Mouse (Mus musculus) liver, embryonic 14.5 days (tissue): ENCODE data around the gene Psmd1. TPM values are rescaled to one million over a fixed set of nuclear protein-coding genes. Genes with fewer than 3 reads are reported as not detected.

ENCODE experiments used
- ATAC-seq: fragments of 200-750 bp; cut with Nextera tagmentation; 2 replicates; pipeline ENCODE4 v1.8.0; 2017; ENCODE audit warnings: moderate number of reproducible peaks, mild to moderate bottlenecking, moderate library complexity; ENCODE audit not compliant: insufficient read depth
- DNase-seq, 3 experiments: peaks; one replicate each; pipeline ENCODE4 v3.0.0-alpha.2; 2012 to 2013; ENCODE audit warnings: low read depth in 3 of 3, low spot score in 3 of 3
- H3K27ac ChIP-seq: fragments of 300-500 bp; sonication (generic); 2 replicates; pipeline ENCODE4 v1.5.1; 2014; ENCODE audit warnings: moderate library complexity, mild to moderate bottlenecking, control low read depth, inconsistent platforms
- H3K27me3 ChIP-seq: fragments of 300-500 bp; sonication (generic); 2 replicates; pipeline ENCODE4 v1.6.1; 2014; ENCODE audit warnings: mild to moderate bottlenecking, low read length, moderate library complexity; ENCODE audit not compliant: control insufficient read depth, insufficient read depth
- H3K36me3 ChIP-seq: fragments of 300-500 bp; sonication (generic); replicated peaks from 2 replicates; pipeline ENCODE4 v1.6.1; 2014; ENCODE audit warnings: low read depth; ENCODE audit not compliant: control insufficient read depth, insufficient read depth
- H3K4me1 ChIP-seq, 2 experiments: fragments of 200-500 bp in 1 of 2; fragments of 300-500 bp in 1 of 2; sonication (generic) in 1 of 2; replicated peaks; 2 replicates each; pipeline ENCODE4 v1.6.1; 2012 to 2014; ENCODE audit warnings: antibody characterized with exemption in 1 of 2, inconsistent platforms in 1 of 2, low read length in 1 of 2; ENCODE audit not compliant: control insufficient read depth in 2 of 2, insufficient read depth in 2 of 2
- H3K4me2 ChIP-seq: fragments of 300-500 bp; sonication (generic); 2 replicates; pipeline ENCODE4 v1.6.1; 2014; ENCODE audit warnings: low read depth, mild to moderate bottlenecking, control low read depth, moderate library complexity
- H3K4me3 ChIP-seq, 2 experiments: fragments of 200-500 bp in 1 of 2; fragments of 300-500 bp in 1 of 2; sonication (generic) in 1 of 2; 2 replicates each; pipeline ENCODE4 v1.5.1; 2012 to 2014; ENCODE audit warnings: low read depth in 2 of 2, low read length in 2 of 2, mild to moderate bottlenecking in 2 of 2, control low read depth in 1 of 2, inconsistent platforms in 1 of 2, moderate library complexity in 1 of 2; ENCODE audit not compliant: insufficient read depth in 1 of 2
- H3K9ac ChIP-seq: fragments of 300-500 bp; sonication (generic); replicated peaks from 2 replicates; pipeline ENCODE4 v1.6.1; 2014; ENCODE audit warnings: mild to moderate bottlenecking, control low read depth, moderate library complexity
- H3K9me3 ChIP-seq: fragments of 300-500 bp; sonication (generic); 2 replicates; pipeline ENCODE4 v1.6.1; 2016; ENCODE audit warnings: low read length, mixed read lengths; ENCODE audit not compliant: control insufficient read depth
- CTCF ChIP-seq: IDR thresholded peaks from 2 replicates; pipeline ENCODE4 v1.5.1; 2016; ENCODE audit warnings: antibody characterized with exemption, low read depth, control low read depth
- EP300 ChIP-seq: IDR thresholded peaks from 2 replicates; pipeline ENCODE4 v1.6.1; 2016; ENCODE audit warnings: antibody characterized with exemption, low read depth
- WGBS: fragments of 180-500 bp; shearing (Covaris S2); extraction: QIAGEN DNeasy Blood & Tissue Kit; methylation state at CpG from one replicate; pipeline ENCODE4 v1.1.7; 2014; ENCODE audit not compliant: insufficient replicate concordance; 5-methylcytosine and 5-hydroxymethylcytosine counted together
- polyA plus RNA-seq, 2 experiments: library from polyadenylated mRNA; depleted of rRNA in 1 of 2; stranded (reverse) in 1 of 2; unstranded in 1 of 2; fragments of >200 nt; fragmentation: Nextera tagmentation in 1 of 2; extraction: Ambion mirVana in 1 of 2; gene quantifications; 2 replicates each; pipeline versions ENCODE4 v1.2.1 to v1.2.3; 2012 to 2014

The Psmd1 gene
- polyA plus RNA-seq, 2 experiments: 53.0 to 104 TPM

GRCm38 (mm10) chr1:86186762-86187161, 122.6 kb downstream of the Psmd1 start:
- H3K9ac ChIP-seq: no peak overlapping the region
- H3K27ac ChIP-seq: no peak overlapping the region
- WGBS: 44% methylated on average over 7 of the region's 7 CpGs
- no peaks in the 10 kb centered on the region for H3K36me3 ChIP-seq
- ATAC-seq (no peak), DNase-seq (no peak)
- TF ChIP-seq EP300: no peak
- TF ChIP-seq CTCF: no peak
- no peaks in the 10 kb centered on the region for H3K9me3 ChIP-seq
- H3K4me2 ChIP-seq: no peak overlapping the region
- H3K27me3 ChIP-seq: no peaks in the 10 kb centered on the region
- H3K4me3 ChIP-seq: no peak overlapping the region
- peaks cover 7 to 11% of the 10 kb centered on the region in 2 experiments for H3K4me1 ChIP-seq

GRCm38 (mm10) chr1:86187856-86188255, 123.7 kb downstream of the Psmd1 start:
- Histone ChIP-seq H3K4me1 (peaks cover 0 to 2% of the 10 kb centered on the region in 2 experiments; a peak in 1 of 4 replicates), H3K4me2 (no peak overlapping the region), H3K9me3 (no peaks in the 10 kb centered on the region), H3K4me3 (no peak overlapping the region), H3K9ac (no peak overlapping the region), H3K36me3 (no peaks in the 10 kb centered on the region), H3K27me3 (no peaks in the 10 kb centered on the region), H3K27ac (no peak overlapping the region)
- TF ChIP-seq EP300: no peak
- TF ChIP-seq CTCF: no peak
- WGBS: 50% methylated on average over 2 of the region's 2 CpGs
- DNase-seq (no peak), ATAC-seq (no peak)

- no peak overlapping the region for H3K4me2 ChIP-seq
- 79% methylated on average over 2 of the region's 2 CpGs for WGBS
- TF ChIP-seq EP300: no peak
- no peak for TF ChIP-seq CTCF
- no peak overlapping the region for H3K27ac ChIP-seq
- H3K4me1 ChIP-seq: 0 out of 4 replicates have a peak, but pooled peaks cover 0 to 2% of the 10 kb centered on the region in 2 experiments
- H3K9me3 ChIP-seq: no peaks in the 10 kb centered on the region
- no peaks in the 10 kb centered on the region for H3K27me3 ChIP-seq
- ATAC-seq (no peak), DNase-seq (no peak)
- H3K36me3 ChIP-seq: no peaks in the 10 kb centered on the region
- H3K4me3 ChIP-seq: no peak overlapping the region
- no peak overlapping the region for H3K9ac ChIP-seq
Measured at GRCm38 (mm10) chr1:86188271-86188670, 124.1 kb downstream of the Psmd1 start.

Other genes starting within 250 kb of the Psmd1 start
- gene Itm2c, start 170.1 kb upstream of the Psmd1 start, polyA plus RNA-seq (2012; rRNA removed): 21.5 and 22.0 TPM in 2 replicates
- 26.3 and 27.2 TPM in 2 replicates for gene Itm2c, start 170.1 kb upstream of the Psmd1 start, polyA plus RNA-seq (2014; fragmentation: Nextera tagmentation; extraction: Ambion mirVana)
- gene 4933407L21Rik, start 135.9 kb upstream of the Psmd1 start, polyA plus RNA-seq (2012; rRNA removed): 0.05 and 0.08 TPM in 2 replicates
- not detected in 2 replicates for gene 4933407L21Rik, start 135.9 kb upstream of the Psmd1 start, polyA plus RNA-seq (2014; fragmentation: Nextera tagmentation; extraction: Ambion mirVana)
- 0.02 and 0.04 TPM in 2 replicates for gene Gpr55, start 103.4 kb upstream of the Psmd1 start, polyA plus RNA-seq (2012; rRNA removed)
- not detected in 2 replicates for gene Gpr55, start 103.4 kb upstream of the Psmd1 start, polyA plus RNA-seq (2014; fragmentation: Nextera tagmentation; extraction: Ambion mirVana)
- gene Spata3, start 47.6 kb upstream of the Psmd1 start, polyA plus RNA-seq (2012; rRNA removed): 0.05 and 0.17 TPM in 2 replicates
- 0.17 and 0.21 TPM in 2 replicates for gene Spata3, start 47.6 kb upstream of the Psmd1 start, polyA plus RNA-seq (2014; fragmentation: Nextera tagmentation; extraction: Ambion mirVana)
- 12.1 and 12.3 TPM in 2 replicates for gene 2810459M11Rik, start 18.5 kb upstream of the Psmd1 start, polyA plus RNA-seq (2012; rRNA removed)
- 15.5 and 22.8 TPM in 2 replicates for gene 2810459M11Rik, start 18.5 kb upstream of the Psmd1 start, polyA plus RNA-seq (2014; fragmentation: Nextera tagmentation; extraction: Ambion mirVana)
- gene Htr2b, start 47.6 kb downstream of the Psmd1 start, polyA plus RNA-seq (2012; rRNA removed): 0.02 TPM in 1 of 2 replicates, not detected in the other
- 0.06 TPM in 1 of 2 replicates, not detected in the other for gene Htr2b, start 47.6 kb downstream of the Psmd1 start, polyA plus RNA-seq (2014; fragmentation: Nextera tagmentation; extraction: Ambion mirVana)
- gene Gm21972, start 69.2 kb downstream of the Psmd1 start, polyA plus RNA-seq (2012; rRNA removed): 0.43 and 1.2 TPM in 2 replicates
- gene Gm21972, start 69.2 kb downstream of the Psmd1 start, polyA plus RNA-seq (2014; fragmentation: Nextera tagmentation; extraction: Ambion mirVana): 0.15 TPM in 1 of 2 replicates, not detected in the other
- 4.5 and 5.5 TPM in 2 replicates for gene Armc9, start 90.4 kb downstream of the Psmd1 start, polyA plus RNA-seq (2012; rRNA removed)
- gene Armc9, start 90.4 kb downstream of the Psmd1 start, polyA plus RNA-seq (2014; fragmentation: Nextera tagmentation; extraction: Ambion mirVana): 8.4 and 9.9 TPM in 2 replicates
- gene B3gnt7, start 238.4 kb downstream of the Psmd1 start, polyA plus RNA-seq (2012; rRNA removed): 1.1 and 1.5 TPM in 2 replicates
- 1.0 and 1.6 TPM in 2 replicates for gene B3gnt7, start 238.4 kb downstream of the Psmd1 start, polyA plus RNA-seq (2014; fragmentation: Nextera tagmentation; extraction: Ambion mirVana)